Comparison of ENCODE assay signal across 8 mouse cellular contexts in the genomic region with DNA sequence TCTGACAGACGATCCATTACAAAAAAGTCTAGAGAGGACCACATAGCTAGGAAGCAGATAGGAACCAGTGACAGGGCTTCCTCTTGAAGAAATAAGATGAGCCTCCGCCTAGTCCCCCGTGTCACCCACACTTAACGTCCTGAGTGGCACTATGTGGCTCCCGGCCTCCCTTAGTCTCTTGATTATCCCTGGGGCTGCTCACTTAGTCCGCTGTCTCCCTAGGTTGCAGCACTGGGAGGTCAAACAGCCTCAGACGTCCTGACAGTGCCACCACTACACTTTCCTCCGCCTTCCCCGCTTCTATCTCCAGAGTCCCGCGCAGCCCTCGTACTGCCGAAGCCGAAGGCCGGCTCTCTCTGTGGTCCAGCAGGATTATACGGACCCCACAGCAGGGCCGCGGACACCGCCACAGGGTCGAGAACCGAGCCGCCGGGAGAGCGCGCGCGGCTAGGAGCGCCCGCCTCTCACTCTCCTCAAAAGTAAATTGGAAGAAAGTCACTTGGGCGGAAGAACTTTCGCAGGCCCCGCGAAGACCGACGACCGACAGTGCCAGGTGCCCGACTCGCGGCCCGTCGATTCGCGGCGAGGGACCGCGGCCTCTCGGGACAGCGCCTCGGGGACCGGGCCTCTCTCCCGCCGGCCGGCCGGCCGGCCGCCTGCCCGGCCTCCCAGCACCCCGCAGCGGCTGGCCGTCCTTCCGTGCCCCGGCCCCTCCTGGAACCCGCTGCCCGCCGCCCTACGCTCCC. TPM values are rescaled to one million over a fixed set of nuclear protein-coding genes. Genes with fewer than 3 reads are reported as not detected.
DNase-seq lines count a peak whose midpoint lies in the region; ATAC-seq and TF ChIP-seq lines count a peak whose summit lies in the region.

No protein-coding gene starts in this region.

- H3K4me1 ChIP-seq in lung, adult 2 months (ENCODE audit: control insufficient read depth, insufficient read depth, low read length): peaks cover 34% of the 10 kb centered on the region
- H3K4me1 ChIP-seq in forebrain, embryonic 12.5 days: peaks cover 18% of the 10 kb centered on the region
- peaks cover 18% of the 10 kb centered on the region for H3K4me1 ChIP-seq in neural tube, embryonic 12.5 days

- peak overlapping the region; percentile 97 for H3K4me2 ChIP-seq in forebrain, embryonic 12.5 days
- H3K4me2 ChIP-seq in neural tube, embryonic 12.5 days (replicated peaks): peak overlapping the region; percentile 96

- H3K27ac ChIP-seq in forebrain, embryonic 12.5 days: peak overlapping the region; percentile 71
- H3K27ac ChIP-seq in neural tube, embryonic 12.5 days: no peak overlapping the region; the same call in 1 of the 2 replicates

- DNase-seq in lung, adult 2 months: no peak
- DNase-seq in lung, adult 18-20 months: no peak
- DNase-seq in R1 (ENCODE audit: low read depth, low spot score) (peak; percentile 27), liver (peak; percentile 46)
- no peak for DNase-seq in cerebellum, adult 11 months
- no peak for DNase-seq in adrenal gland, adult 8-10 months

- H3K9me3 ChIP-seq in forebrain, embryonic 12.5 days: no peaks in the 10 kb centered on the region
- no peaks in the 10 kb centered on the region for H3K9me3 ChIP-seq in neural tube, embryonic 12.5 days

- H3K27me3 ChIP-seq in forebrain, embryonic 12.5 days: peaks cover 9% of the 10 kb centered on the region; the same call in 1 of the 2 replicates
- no peaks in the 10 kb centered on the region for H3K27me3 ChIP-seq in neural tube, embryonic 12.5 days (replicated peaks)

- peak overlapping the region; percentile 72 for H3K4me3 ChIP-seq in lung, adult 2 months (replicated peaks; ENCODE audit: extremely low read depth, low read depth, low read length)
- peak overlapping the region; percentile 96 for H3K4me3 ChIP-seq in forebrain, embryonic 12.5 days (replicated peaks)
- H3K4me3 ChIP-seq in neural tube, embryonic 12.5 days: peak overlapping the region; percentile 92

- TF ChIP-seq CTCF in lung, adult 2 months (IDR thresholded peaks at IDR 0.05; ENCODE audit: insufficient read depth, low read length): no peak

- H3K9ac ChIP-seq in forebrain, embryonic 12.5 days: peak overlapping the region; percentile 90
- peak overlapping the region; percentile 89 for H3K9ac ChIP-seq in neural tube, embryonic 12.5 days

- ATAC-seq in forebrain, embryonic 12.5 days (ENCODE audit: low FRiP score): peak; percentile 63; the same call in 1 of the 2 replicates
- ATAC-seq in neural tube, embryonic 12.5 days (ENCODE audit: low FRiP score, low read depth): peak; percentile 49

- WGBS in lung, adult 2 months: under 1% methylated on average over 65 of the region's 66 CpGs
- WGBS in forebrain, embryonic 12.5 days: 2% methylated on average over 59 of the region's 66 CpGs
- WGBS in neural tube, embryonic 12.5 days: 2% methylated on average over 66 of the region's 66 CpGs

- H3K36me3 ChIP-seq in forebrain, embryonic 12.5 days (replicated peaks): 0 out of 2 replicates have a peak, but pooled peaks cover 6% of the 10 kb centered on the region
- H3K36me3 ChIP-seq in neural tube, embryonic 12.5 days: no peaks in the 10 kb centered on the region

- no peak for TF ChIP-seq POLR2A in lung, adult 2 months (IDR thresholded peaks at IDR 0.05; ENCODE audit: borderline replicate concordance, extremely low read depth, low read depth, low read length)

RNA-seq across cellular contexts. Expression of a gene that starts 0.5 kb away (rescaled TPM):
- polyA plus RNA-seq in lung, adult 2 months (2012; rRNA removed): 40.6 and 54.0 TPM in 2 replicates
- polyA plus RNA-seq in forebrain, embryonic 12.5 days (2016; fragmentation: Nextera tagmentation; extraction: Ambion mirVana): 46.4 and 46.9 TPM in 2 replicates
- polyA plus RNA-seq in neural tube, embryonic 12.5 days (2016; fragmentation: Nextera tagmentation; extraction: Ambion mirVana): 51.3 and 52.2 TPM in 2 replicates
- 10 to 100 TPM; 52.8 to 65.8 (median 57.6) TPM for total RNA-seq in adrenal gland, adult 8-10 months (2022)

RNA-seq across cellular contexts. Expression of a gene that starts 35.3 kb away (rescaled TPM):
- polyA plus RNA-seq in lung, adult 2 months (2012; rRNA removed): 30.1 and 33.3 TPM in 2 replicates
- polyA plus RNA-seq in forebrain, embryonic 12.5 days (2016; fragmentation: Nextera tagmentation; extraction: Ambion mirVana): 45.0 and 45.8 TPM in 2 replicates
- polyA plus RNA-seq in neural tube, embryonic 12.5 days (2016; fragmentation: Nextera tagmentation; extraction: Ambion mirVana): 61.6 and 63.6 TPM in 2 replicates
- 10 to 100 TPM in 3 of 4 experiments, 1 to 10 TPM in 1; 4.6 to 18.1 (median 14.3) TPM for total RNA-seq in adrenal gland, adult 8-10 months (2022)

Comparison
In these comparisons a context has a peak if more than half of its experiments do, and no peak if none do; other contexts are left out.
1. DNase-seq: peak in R1 (single experiment) and liver (single experiment); none in lung, adult 2 months (single experiment), lung, adult 18-20 months (0 of 2), cerebellum, adult 11 months (single experiment) and adrenal gland, adult 8-10 months (single experiment).
2. Peak in every context shown above with its lines, with median percentiles within 50 percentile points of each other: H3K4me3 ChIP-seq.